Mouse (Mus musculus) limb, embryonic 12.5 days (tissue): Measurements from ENCODE around the gene Zmynd11. TPM values are rescaled to one million over a fixed set of nuclear protein-coding genes. Genes with fewer than 3 reads are reported as not detected.
A peak's percentile ranks its signal among the peaks of the same experiment; 100 is the strongest.
"Not testable (repeated sequence)": the region's sequence is repeated elsewhere in the genome, so short reads cannot be mapped to it uniquely, and the experiment has no call there.

Source experiments
- ATAC-seq: fragments of 200-750 bp; cut with Nextera tagmentation; 2 replicates; pipeline ENCODE4 v1.8.0; 2017; ENCODE audit warnings: low read depth, moderate TSS enrichment; ENCODE audit not compliant: insufficient number of reproducible peaks, insufficient read depth, low FRiP score, low TSS enrichment
- H3K27ac ChIP-seq: fragments of 300-500 bp; sonication (generic); 2 replicates; pipeline ENCODE4 v1.5.1; 2016; ENCODE audit warnings: mild to moderate bottlenecking, moderate library complexity
- H3K27me3 ChIP-seq: fragments of 300-500 bp; sonication (generic); 2 replicates; pipeline ENCODE4 v1.6.1; 2016; ENCODE audit warnings: mild to moderate bottlenecking, moderate library complexity
- H3K36me3 ChIP-seq: fragments of 300-500 bp; sonication (generic); 2 replicates; pipeline ENCODE4 v1.6.1; 2016; ENCODE audit warnings: mild to moderate bottlenecking, moderate library complexity
- H3K4me1 ChIP-seq: fragments of 300-500 bp; sonication (generic); replicated peaks from 2 replicates; pipeline ENCODE4 v1.6.1; 2016
- H3K4me2 ChIP-seq: fragments of 300-500 bp; sonication (generic); 2 replicates; pipeline ENCODE4 v1.6.1; 2016; ENCODE audit warnings: mild to moderate bottlenecking, moderate library complexity
- H3K4me3 ChIP-seq: fragments of 300-500 bp; sonication (generic); replicated peaks from 2 replicates; pipeline ENCODE4 v1.5.1; 2016; ENCODE audit warnings: mild to moderate bottlenecking
- H3K9ac ChIP-seq: fragments of 300-500 bp; sonication (generic); replicated peaks from 2 replicates; pipeline ENCODE4 v1.6.1; 2016; ENCODE audit warnings: mild to moderate bottlenecking, moderate library complexity
- H3K9me3 ChIP-seq: fragments of 300-500 bp; sonication (generic); 2 replicates; pipeline ENCODE4 v1.6.1; 2016; ENCODE audit warnings: mild to moderate bottlenecking, moderate library complexity
- WGBS: fragments of 180-500 bp; shearing (Covaris S2); methylation state at CpG from one replicate; pipeline ENCODE4 v1.1.7; 2016; 5-methylcytosine and 5-hydroxymethylcytosine counted together
- polyA plus RNA-seq: library from polyadenylated mRNA; unstranded; fragments of >200 nt; fragmentation: Nextera tagmentation; extraction: Ambion mirVana; gene quantifications from 2 replicates; pipeline ENCODE4 v1.2.1, GENCODE M21; 2016

Gene Zmynd11
- polyA plus RNA-seq, 1 experiment from 2014 or later = 125 TPM

DNA sequence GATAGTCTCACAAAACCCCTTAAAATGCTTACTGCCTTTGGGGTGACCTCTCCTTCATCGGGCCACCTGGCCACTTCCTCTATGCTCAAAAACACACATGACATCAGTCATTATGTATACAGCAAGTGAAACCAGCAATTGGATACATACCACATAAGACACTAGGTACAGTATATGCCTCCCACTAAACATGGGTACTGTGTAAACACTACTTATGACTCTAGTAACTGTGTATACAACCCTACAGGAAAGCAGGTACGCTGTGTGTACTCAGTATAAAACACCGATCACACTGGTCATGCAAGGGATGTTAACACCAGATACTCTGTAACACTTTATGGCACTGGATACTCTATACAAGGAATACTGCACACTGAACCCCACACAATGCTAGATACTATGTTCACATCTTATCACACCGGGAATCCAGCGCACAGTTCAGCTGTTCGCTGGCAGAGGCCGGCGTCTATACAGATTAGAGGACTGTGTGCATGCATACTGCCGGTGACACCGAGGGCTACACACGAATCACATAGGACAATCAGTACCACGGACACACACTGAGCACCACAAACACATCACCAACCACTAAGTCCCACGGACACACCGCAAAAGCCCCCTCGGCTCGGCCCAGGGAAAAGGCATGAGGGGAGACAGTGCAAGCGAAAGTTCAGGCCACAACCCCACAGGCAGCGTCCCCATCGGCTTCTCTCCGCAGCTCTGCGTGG is 1.9 kb downstream of the Zmynd11 start:
- Histone ChIP-seq H3K9me3 (no peaks in the 10 kb centered on the region), H3K4me2 (peak overlapping the region; percentile 70), H3K4me3 (peak overlapping the region; percentile 92), H3K36me3 (no peaks in the 10 kb centered on the region), H3K9ac (peak overlapping the region; percentile 99), H3K27ac (peak overlapping the region; percentile 100), H3K4me1 (peaks cover 48% of the 10 kb centered on the region), H3K27me3 (no peaks in the 10 kb centered on the region)
- WGBS = 4% methylated on average over 21 of the region's 21 CpGs
- ATAC-seq = peak; percentile 57

- H3K9ac ChIP-seq = no peak overlapping the region
- WGBS = 91% methylated on average over 6 of the region's 6 CpGs
- no peak overlapping the region for H3K27ac ChIP-seq
- no peaks in the 10 kb centered on the region for H3K27me3 ChIP-seq
- peaks cover 29% of the 10 kb centered on the region for H3K4me1 ChIP-seq
- H3K4me2 ChIP-seq = no peak overlapping the region
- no peaks in the 10 kb centered on the region for H3K9me3 ChIP-seq
- H3K36me3 ChIP-seq = no peaks in the 10 kb centered on the region
- no peak overlapping the region for H3K4me3 ChIP-seq
- no peak for ATAC-seq
Observed at GRCm38 (mm10) chr13:9760057-9760456, 5.1 kb downstream of the Zmynd11 start.

- no peak overlapping the region for H3K9ac ChIP-seq
- H3K4me2 ChIP-seq = peak overlapping the region; percentile 4; the same call in 1 of the 2 replicates
- no peaks in the 10 kb centered on the region for H3K9me3 ChIP-seq
- 60% methylated on average over 9 of the region's 9 CpGs for whole genome bisulfite sequencing
- peak overlapping the region; percentile 66; the same call in 1 of the 2 replicates for H3K27ac ChIP-seq
- H3K36me3 ChIP-seq = no peaks in the 10 kb centered on the region
- H3K27me3 ChIP-seq = no peaks in the 10 kb centered on the region
- H3K4me3 ChIP-seq = no peak overlapping the region
- ATAC-seq = no peak
- peaks cover 28% of the 10 kb centered on the region for H3K4me1 ChIP-seq
Observed at GRCm38 (mm10) chr13:9757842-9758491, 7.2 kb downstream of the Zmynd11 start.

DNA sequence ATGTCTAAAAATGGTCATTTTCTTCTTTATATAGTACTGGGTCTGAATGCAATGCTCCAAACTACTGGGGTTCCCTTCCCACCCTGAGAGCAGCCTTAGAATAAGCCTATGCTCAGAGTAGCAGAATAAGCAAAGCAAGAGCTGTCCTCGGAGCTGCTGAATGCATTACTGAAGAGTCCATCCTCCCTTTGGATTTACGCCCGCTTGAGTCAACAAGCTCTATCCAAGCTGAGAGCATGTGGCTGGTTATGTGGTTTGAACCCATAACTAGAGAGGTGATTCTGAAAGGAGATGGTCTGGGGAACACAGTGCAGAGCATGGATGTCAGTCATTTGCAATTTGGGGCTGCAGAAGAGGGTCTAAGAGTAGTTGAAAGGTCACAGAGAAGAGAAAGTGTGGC is 11.4 kb downstream of the Zmynd11 start:
- WGBS = 71% methylated on average over 3 of the region's 3 CpGs
- H3K9me3 ChIP-seq = no peaks in the 10 kb centered on the region
- ATAC-seq = no peak
- no peaks in the 10 kb centered on the region for H3K36me3 ChIP-seq
- peaks cover 9% of the 10 kb centered on the region for H3K4me1 ChIP-seq
- H3K4me2 ChIP-seq = no peak overlapping the region
- no peaks in the 10 kb centered on the region for H3K27me3 ChIP-seq
- no peak overlapping the region for H3K27ac ChIP-seq
- no peak overlapping the region for H3K4me3 ChIP-seq
- H3K9ac ChIP-seq = no peak overlapping the region

GRCm38 (mm10) chr13:9750320-9750719 is 14.8 kb downstream of the Zmynd11 start:
- no peak overlapping the region for H3K27ac ChIP-seq

DNA sequence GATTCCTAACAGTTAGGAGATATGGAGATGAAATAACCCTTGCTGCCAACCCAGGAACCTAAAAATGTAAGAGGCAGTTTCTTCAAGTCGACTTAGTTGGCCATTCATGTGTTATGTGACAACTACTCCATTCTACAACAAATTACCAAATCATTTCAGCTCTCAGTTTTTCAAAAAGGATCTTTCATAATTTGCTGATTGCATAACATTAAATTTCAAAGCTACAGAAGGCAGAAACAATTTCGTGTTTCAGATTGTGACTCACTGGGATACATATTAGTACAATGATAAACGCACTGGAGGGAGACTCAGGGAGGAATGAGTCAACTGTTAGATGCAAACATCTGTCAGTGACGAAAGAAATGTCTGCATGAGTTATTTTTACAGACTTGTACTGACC is 15.3 kb downstream of the Zmynd11 start:
- no peak for ATAC-seq
- H3K4me3 ChIP-seq = no peak overlapping the region
- no peak overlapping the region for H3K4me2 ChIP-seq
- no peak overlapping the region for H3K27ac ChIP-seq
- no peaks in the 10 kb centered on the region for H3K9me3 ChIP-seq
- H3K9ac ChIP-seq = no peak overlapping the region
- no peaks in the 10 kb centered on the region for H3K27me3 ChIP-seq
- H3K4me1 ChIP-seq = no peaks in the 10 kb centered on the region
- no peaks in the 10 kb centered on the region for H3K36me3 ChIP-seq
- WGBS = 82% methylated on average over 4 of the region's 4 CpGs

More at GRCm38 (mm10) chr13:9750320-9750719, 14.8 kb downstream of the Zmynd11 start:
- no peaks in the 10 kb centered on the region for H3K4me1 ChIP-seq
- no peaks in the 10 kb centered on the region for H3K9me3 ChIP-seq
- H3K27me3 ChIP-seq = no peaks in the 10 kb centered on the region
- no peak overlapping the region for H3K4me2 ChIP-seq
- no peak overlapping the region for H3K4me3 ChIP-seq
- WGBS = 73% methylated on average over 1 of the region's 1 CpGs
- ATAC-seq = no peak
- H3K36me3 ChIP-seq = no peaks in the 10 kb centered on the region
- no peak overlapping the region for H3K9ac ChIP-seq

DNA sequence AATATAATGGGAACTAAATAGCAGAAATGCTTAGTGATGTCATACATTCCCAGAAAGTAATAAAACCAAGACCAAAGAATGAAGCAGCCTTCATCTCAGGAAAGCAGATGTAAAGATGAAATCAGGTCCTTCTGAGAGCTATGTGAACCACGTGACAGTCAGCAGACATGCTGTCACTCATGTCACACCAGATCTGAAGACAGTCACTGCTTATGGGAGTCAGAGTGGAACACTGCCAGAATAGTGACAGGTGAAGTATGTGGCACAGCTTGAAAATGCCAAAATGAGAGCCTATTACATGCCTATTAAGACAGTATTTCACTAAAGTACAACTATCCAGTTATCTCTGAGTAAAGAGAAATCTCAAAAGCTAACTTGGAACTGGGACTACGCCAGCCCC is 26.9 kb downstream of the Zmynd11 start:
- no peak overlapping the region for H3K4me2 ChIP-seq
- H3K4me1 ChIP-seq = peaks cover 6% of the 10 kb centered on the region; the same call in 1 of the 2 replicates
- no peak overlapping the region for H3K27ac ChIP-seq
- no peaks in the 10 kb centered on the region for H3K27me3 ChIP-seq
- H3K4me3 ChIP-seq = no peak overlapping the region
- H3K36me3 ChIP-seq = peaks cover 5% of the 10 kb centered on the region; the same call in 1 of the 2 replicates
- no peaks in the 10 kb centered on the region for H3K9me3 ChIP-seq
- no peak for ATAC-seq
- 79% methylated on average over 2 of the region's 2 CpGs for WGBS
- no peak overlapping the region for H3K9ac ChIP-seq

- Histone ChIP-seq H3K4me3 (no peak overlapping the region), H3K36me3 (peaks cover 10% of the 10 kb centered on the region), H3K4me2 (no peak overlapping the region), H3K27ac (no peak overlapping the region), H3K27me3 (no peaks in the 10 kb centered on the region), H3K9me3 (no peaks in the 10 kb centered on the region), H3K4me1 (no peaks in the 10 kb centered on the region), H3K9ac (no peak overlapping the region)
- ATAC-seq = no peak
- WGBS = 86% methylated on average over 5 of the region's 5 CpGs
Observed at GRCm38 (mm10) chr13:9737024-9737423, 28.1 kb downstream of the Zmynd11 start.

DNA sequence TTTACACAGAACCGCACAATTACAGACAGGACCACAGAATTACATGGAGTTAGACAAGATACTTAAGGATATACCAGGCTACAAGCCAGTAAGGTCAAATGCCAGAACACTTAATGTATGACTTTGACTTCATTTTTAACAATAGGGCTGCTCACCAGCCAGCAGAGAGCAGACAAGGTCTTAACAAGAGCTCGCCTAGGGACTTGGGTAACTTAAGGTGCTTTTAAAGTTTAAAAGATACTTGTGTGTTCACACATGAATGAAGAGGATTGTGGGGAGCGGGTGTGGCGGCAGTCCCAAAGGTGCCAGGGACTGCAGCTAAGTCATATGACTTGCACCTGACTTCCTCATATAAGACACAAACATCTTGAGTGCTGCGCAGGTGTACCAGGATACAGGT is 32.9 kb downstream of the Zmynd11 start:
- H3K36me3 ChIP-seq = peaks cover 25% of the 10 kb centered on the region
- not testable (repeated sequence) for H3K4me1 ChIP-seq, H3K27ac ChIP-seq, H3K4me2 ChIP-seq, H3K27me3 ChIP-seq, H3K9me3 ChIP-seq, H3K9ac ChIP-seq, ATAC-seq, H3K4me3 ChIP-seq
- 98% methylated on average over 4 of the region's 5 CpGs for WGBS

GRCm38 (mm10) chr13:9729073-9729472 is 36.1 kb downstream of the Zmynd11 start:
- ATAC-seq = no peak
- no peak overlapping the region for H3K4me3 ChIP-seq
- H3K4me1 ChIP-seq = no peaks in the 10 kb centered on the region
- no peak overlapping the region for H3K4me2 ChIP-seq
- no peaks in the 10 kb centered on the region for H3K27me3 ChIP-seq
- no peak overlapping the region for H3K9ac ChIP-seq
- H3K9me3 ChIP-seq = no peaks in the 10 kb centered on the region
- no peak overlapping the region for H3K27ac ChIP-seq
- peaks cover 44% of the 10 kb centered on the region for H3K36me3 ChIP-seq
- 53% methylated on average over 1 of the region's 1 CpGs for WGBS

- Histone ChIP-seq H3K9me3 (no peaks in the 10 kb centered on the region), H3K4me1 (no peaks in the 10 kb centered on the region), H3K27ac (no peak overlapping the region), H3K27me3 (no peaks in the 10 kb centered on the region), H3K36me3 (peaks cover 27% of the 10 kb centered on the region), H3K9ac (no peak overlapping the region), H3K4me2 (no peak overlapping the region), H3K4me3 (no peak overlapping the region)
- ATAC-seq = no peak
- 87% methylated on average over 1 of the region's 1 CpGs for WGBS
Observed at GRCm38 (mm10) chr13:9715224-9715623, 49.9 kb downstream of the Zmynd11 start.
